Mouse (Mus musculus): ENCODE measurements around the gene Rrp15. TPM values are rescaled to one million over a fixed set of nuclear protein-coding genes. Genes with fewer than 3 reads are reported as not detected.

Gene Rrp15
- total RNA-seq, 2 experiments from 2014 or later: 44.3 to 135 TPM

GRCm38 (mm10) chr1:186714980-186715896, 33.9 kb downstream of the Rrp15 start:
- ATAC-seq (replicated peaks; ENCODE audit: poor library complexity, severe bottlenecking): no peak

GRCm38 (mm10) chr1:186714215-186714614, 34.9 kb downstream of the Rrp15 start:
- no peak for ATAC-seq (replicated peaks; ENCODE audit: poor library complexity, severe bottlenecking)

- ATAC-seq (replicated peaks; ENCODE audit: poor library complexity, severe bottlenecking): peak; percentile 61
These were observed 36.2 kb downstream of the Rrp15 start for GRCm38 (mm10) chr1:186712802-186713471.

- ATAC-seq (replicated peaks; ENCODE audit: poor library complexity, severe bottlenecking): no peak
These were observed 43.3 kb downstream of the Rrp15 start, which contains the start of gene Tgfb2 for GRCm38 (mm10) chr1:186705915-186706248. TSS of gene Tgfb2 (minus strand) at chr1:186705989.

GRCm38 (mm10) chr1:186705203-186705914, 43.8 kb downstream of the Rrp15 start:
- ATAC-seq (replicated peaks; ENCODE audit: poor library complexity, severe bottlenecking): peak; percentile 56

GRCm38 (mm10) chr1:186703980-186704701, 45.0 kb downstream of the Rrp15 start:
- 0 out of 2 replicates have a peak, but pooled peaks have one; percentile 6 for ATAC-seq (replicated peaks; ENCODE audit: poor library complexity, severe bottlenecking)

GRCm38 (mm10) chr1:186703256-186703979, 45.7 kb downstream of the Rrp15 start:
- ATAC-seq (replicated peaks; ENCODE audit: poor library complexity, severe bottlenecking): peak; percentile 53

- no peak for ATAC-seq (replicated peaks; ENCODE audit: poor library complexity, severe bottlenecking)
These were observed 46.5 kb downstream of the Rrp15 start for GRCm38 (mm10) chr1:186702391-186703255.

GRCm38 (mm10) chr1:186701206-186701905, 47.8 kb downstream of the Rrp15 start:
- ATAC-seq (replicated peaks; ENCODE audit: poor library complexity, severe bottlenecking): no peak

GRCm38 (mm10) chr1:186700496-186700895, 48.7 kb downstream of the Rrp15 start:
- no peak for ATAC-seq (replicated peaks; ENCODE audit: poor library complexity, severe bottlenecking)

- no peak; the same call in 1 of the 2 replicates for ATAC-seq (replicated peaks; ENCODE audit: poor library complexity, severe bottlenecking)
These were observed 50.4 kb downstream of the Rrp15 start for GRCm38 (mm10) chr1:186698583-186699338.

GRCm38 (mm10) chr1:186696231-186696630, 52.9 kb downstream of the Rrp15 start:
- no peak for ATAC-seq (replicated peaks; ENCODE audit: poor library complexity, severe bottlenecking)

- no peak for ATAC-seq (replicated peaks; ENCODE audit: poor library complexity, severe bottlenecking)
These were observed 53.8 kb downstream of the Rrp15 start for GRCm38 (mm10) chr1:186695361-186695760.

GRCm38 (mm10) chr1:186692370-186692769, 56.8 kb downstream of the Rrp15 start:
- ATAC-seq (replicated peaks; ENCODE audit: poor library complexity, severe bottlenecking): no peak

GRCm38 (mm10) chr1:186691708-186692107, 57.5 kb downstream of the Rrp15 start:
- ATAC-seq (replicated peaks; ENCODE audit: poor library complexity, severe bottlenecking): no peak

- no peak for ATAC-seq (replicated peaks; ENCODE audit: poor library complexity, severe bottlenecking)
These were observed 65.1 kb downstream of the Rrp15 start for GRCm38 (mm10) chr1:186684041-186684440.

- no peak for ATAC-seq (replicated peaks; ENCODE audit: poor library complexity, severe bottlenecking)
These were observed 66.6 kb downstream of the Rrp15 start for GRCm38 (mm10) chr1:186682606-186683005.
